Mouse (Mus musculus) small intestine, adult 2 months (tissue): Measurements from ENCODE around the gene Nav2. TPM values are rescaled to one million over a fixed set of nuclear protein-coding genes. Genes with fewer than 3 reads are reported as not detected.

Source experiments
- H3K27ac ChIP-seq: fragments of 200-500 bp; 2 replicates; pipeline ENCODE4 v1.5.1; 2012; ENCODE audit warnings: low read depth, low read length, control low read depth, inconsistent platforms; ENCODE audit not compliant: insufficient read depth
- H3K27me3 ChIP-seq: fragments of 200-500 bp; 2 replicates; pipeline ENCODE4 v1.6.1; 2012; ENCODE audit warnings: mild to moderate bottlenecking, moderate library complexity, low read length, inconsistent platforms; ENCODE audit not compliant: control insufficient read depth, insufficient read depth
- H3K36me3 ChIP-seq: fragments of 200-500 bp; 2 replicates; pipeline ENCODE4 v1.6.1; 2012; ENCODE audit warnings: mild to moderate bottlenecking, low read length, control low read depth, inconsistent platforms; ENCODE audit not compliant: control insufficient read depth, insufficient read depth
- H3K4me1 ChIP-seq: fragments of 200-500 bp; 2 replicates; pipeline ENCODE4 v1.6.1; 2012; ENCODE audit warnings: low read length, inconsistent platforms, mixed read lengths; ENCODE audit not compliant: control insufficient read depth, insufficient read depth, insufficient read length
- H3K4me3 ChIP-seq: fragments of 200-500 bp; 2 replicates; pipeline ENCODE4 v1.5.1; 2012; ENCODE audit warnings: low read depth, mild to moderate bottlenecking, control low read depth, inconsistent platforms, low read length, moderate library complexity
- CTCF ChIP-seq: fragments of 200-500 bp; IDR thresholded peaks from 2 replicates; pipeline ENCODE4 v1.5.1; 2012; ENCODE audit warnings: low read depth, mild to moderate bottlenecking, control low read depth, inconsistent platforms, low read length, moderate library complexity, mixed read lengths; ENCODE audit not compliant: insufficient replicate concordance, insufficient read length; ENCODE audit errors: extremely low read depth
- POLR2A ChIP-seq: fragments of 200-500 bp; IDR thresholded peaks from 2 replicates; pipeline ENCODE4 v1.6.1; 2012; ENCODE audit warnings: low read depth, mild to moderate bottlenecking, control low read depth, inconsistent platforms, low read length, moderate library complexity
- WGBS: fragments of 180-500 bp; shearing (Covaris S2); methylation state at CpG from one replicate; pipeline ENCODE4 v1.1.7; 2018; 5-methylcytosine and 5-hydroxymethylcytosine counted together
- polyA plus RNA-seq: library from polyadenylated mRNA; depleted of rRNA; stranded (reverse); fragments of >200 nt; gene quantifications from 2 replicates; pipeline ENCODE4 v1.2.3, GENCODE M21; 2012

The Nav2 gene
- polyA plus RNA-seq, 1 experiment: 8.5 TPM

- Histone ChIP-seq H3K36me3 (no peaks in the 10 kb centered on the region), H3K4me1 (no peaks in the 10 kb centered on the region), H3K4me3 (no peak overlapping the region), H3K27me3 (no peaks in the 10 kb centered on the region), H3K27ac (no peak overlapping the region)
- WGBS: 85% methylated on average over 9 of the region's 9 CpGs
- TF ChIP-seq CTCF (no peak), POLR2A (no peak)
Measured at GRCm38 (mm10) chr7:49326967-49327742, 418.6 kb downstream of the Nav2 start.

- no peak overlapping the region for H3K27ac ChIP-seq
- WGBS: 78% methylated on average over 4 of the region's 4 CpGs
- no peaks in the 10 kb centered on the region for H3K4me1 ChIP-seq
- H3K36me3 ChIP-seq: no peaks in the 10 kb centered on the region
- H3K4me3 ChIP-seq: no peak overlapping the region
- no peaks in the 10 kb centered on the region for H3K27me3 ChIP-seq
- no peak for TF ChIP-seq CTCF
- TF ChIP-seq POLR2A: no peak
Measured at GRCm38 (mm10) chr7:49330181-49330580, 421.7 kb downstream of the Nav2 start.

- H3K4me3 ChIP-seq: no peak overlapping the region
- no peaks in the 10 kb centered on the region for H3K4me1 ChIP-seq
- WGBS: 62% methylated on average over 4 of the region's 4 CpGs
- no peak for TF ChIP-seq CTCF
- TF ChIP-seq POLR2A: no peak
- no peaks in the 10 kb centered on the region for H3K36me3 ChIP-seq
- no peak overlapping the region for H3K27ac ChIP-seq
- no peaks in the 10 kb centered on the region for H3K27me3 ChIP-seq
Measured at GRCm38 (mm10) chr7:49331939-49332338, 423.4 kb downstream of the Nav2 start.

GRCm38 (mm10) chr7:49332644-49333043 is 424.1 kb downstream of the Nav2 start:
- Histone ChIP-seq H3K36me3 (no peaks in the 10 kb centered on the region), H3K4me3 (no peak overlapping the region), H3K4me1 (no peaks in the 10 kb centered on the region), H3K27ac (no peak overlapping the region), H3K27me3 (no peaks in the 10 kb centered on the region)
- TF ChIP-seq CTCF (no peak), POLR2A (no peak)
- WGBS: 38% methylated on average over 7 of the region's 7 CpGs

GRCm38 (mm10) chr7:49334163-49334562 is 425.6 kb downstream of the Nav2 start:
- Histone ChIP-seq H3K27me3 (no peaks in the 10 kb centered on the region), H3K27ac (no peak overlapping the region), H3K4me1 (no peaks in the 10 kb centered on the region), H3K36me3 (no peaks in the 10 kb centered on the region), H3K4me3 (no peak overlapping the region)
- WGBS: 82% methylated on average over 5 of the region's 5 CpGs
- no peak for TF ChIP-seq CTCF
- no peak for TF ChIP-seq POLR2A

- no peak overlapping the region for H3K4me3 ChIP-seq
- H3K36me3 ChIP-seq: no peaks in the 10 kb centered on the region
- WGBS: 65% methylated on average over 3 of the region's 3 CpGs
- no peak overlapping the region for H3K27ac ChIP-seq
- H3K4me1 ChIP-seq: no peaks in the 10 kb centered on the region
- no peak for TF ChIP-seq POLR2A
- no peak for TF ChIP-seq CTCF
- H3K27me3 ChIP-seq: no peaks in the 10 kb centered on the region
Measured at GRCm38 (mm10) chr7:49335056-49335455, 426.5 kb downstream of the Nav2 start.

- Histone ChIP-seq H3K36me3 (no peaks in the 10 kb centered on the region), H3K27ac (no peak overlapping the region), H3K4me1 (no peaks in the 10 kb centered on the region), H3K27me3 (no peaks in the 10 kb centered on the region), H3K4me3 (no peak overlapping the region)
- no peak for TF ChIP-seq CTCF
- TF ChIP-seq POLR2A: no peak
- 90% methylated on average over 8 of the region's 8 CpGs for WGBS
Measured at GRCm38 (mm10) chr7:49336725-49337124, 428.2 kb downstream of the Nav2 start.
